Mouse (Mus musculus): ENCODE data around the gene Clcnka.

DNA sequence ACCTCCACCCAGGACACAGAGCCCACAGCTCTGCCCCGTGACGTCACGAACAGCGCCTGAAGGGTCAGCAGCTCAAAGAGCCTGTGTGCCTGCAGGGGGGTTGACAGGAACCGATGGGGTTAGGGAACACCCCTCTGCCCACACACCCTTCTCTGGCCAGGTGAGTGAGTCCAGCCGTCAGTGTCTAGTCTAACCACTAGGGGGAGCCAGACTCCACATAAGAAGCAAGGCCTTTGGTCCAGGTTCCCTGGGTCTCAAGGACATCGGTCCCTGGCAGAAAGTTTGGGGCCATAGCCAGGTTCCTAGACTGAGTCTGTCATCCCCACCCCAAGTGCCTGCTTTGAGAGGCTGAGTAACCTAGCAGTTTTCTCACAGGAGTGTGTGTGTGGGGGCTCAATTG, 13.2 kb downstream of the Clcnka start:
- TF ChIP-seq CTCF (IDR thresholded peaks at IDR 0.05; ENCODE audit: extremely low read depth, insufficient read depth, insufficient read length, insufficient replicate concordance), result peak; percentile 86; the same call in 1 of the 2 replicates
- TF ChIP-seq POLR2A (IDR thresholded peaks at IDR 0.05; ENCODE audit: low read depth, low read length), result no peak
